Mouse (Mus musculus) liver, embryonic 14.5 days (tissue): ENCODE measurements around the gene Pla2g12b. TPM values are rescaled to one million over a fixed set of nuclear protein-coding genes. Genes with fewer than 3 reads are reported as not detected.

ENCODE experiments used
- ATAC-seq: fragments of 200-750 bp; cut with Nextera tagmentation; 2 replicates; pipeline ENCODE4 v1.8.0; 2017; ENCODE audit warnings: moderate number of reproducible peaks, mild to moderate bottlenecking, moderate library complexity; ENCODE audit not compliant: insufficient read depth
- DNase-seq, 3 experiments: peaks; one replicate each; pipeline ENCODE4 v3.0.0-alpha.2; 2012 to 2013; ENCODE audit warnings: low read depth in 3 of 3, low spot score in 3 of 3
- H3K27ac ChIP-seq: fragments of 300-500 bp; sonication (generic); 2 replicates; pipeline ENCODE4 v1.5.1; 2014; ENCODE audit warnings: moderate library complexity, mild to moderate bottlenecking, control low read depth, inconsistent platforms
- H3K27me3 ChIP-seq: fragments of 300-500 bp; sonication (generic); 2 replicates; pipeline ENCODE4 v1.6.1; 2014; ENCODE audit warnings: mild to moderate bottlenecking, low read length, moderate library complexity; ENCODE audit not compliant: control insufficient read depth, insufficient read depth
- H3K36me3 ChIP-seq: fragments of 300-500 bp; sonication (generic); replicated peaks from 2 replicates; pipeline ENCODE4 v1.6.1; 2014; ENCODE audit warnings: low read depth; ENCODE audit not compliant: control insufficient read depth, insufficient read depth
- H3K4me1 ChIP-seq, 2 experiments: fragments of 200-500 bp in 1 of 2; fragments of 300-500 bp in 1 of 2; sonication (generic) in 1 of 2; replicated peaks; 2 replicates each; pipeline ENCODE4 v1.6.1; 2012 to 2014; ENCODE audit warnings: antibody characterized with exemption in 1 of 2, inconsistent platforms in 1 of 2, low read length in 1 of 2; ENCODE audit not compliant: control insufficient read depth in 2 of 2, insufficient read depth in 2 of 2
- H3K4me2 ChIP-seq: fragments of 300-500 bp; sonication (generic); 2 replicates; pipeline ENCODE4 v1.6.1; 2014; ENCODE audit warnings: low read depth, mild to moderate bottlenecking, control low read depth, moderate library complexity
- H3K4me3 ChIP-seq, 2 experiments: fragments of 200-500 bp in 1 of 2; fragments of 300-500 bp in 1 of 2; sonication (generic) in 1 of 2; 2 replicates each; pipeline ENCODE4 v1.5.1; 2012 to 2014; ENCODE audit warnings: low read depth in 2 of 2, low read length in 2 of 2, mild to moderate bottlenecking in 2 of 2, control low read depth in 1 of 2, inconsistent platforms in 1 of 2, moderate library complexity in 1 of 2; ENCODE audit not compliant: insufficient read depth in 1 of 2
- H3K9ac ChIP-seq: fragments of 300-500 bp; sonication (generic); replicated peaks from 2 replicates; pipeline ENCODE4 v1.6.1; 2014; ENCODE audit warnings: mild to moderate bottlenecking, control low read depth, moderate library complexity
- H3K9me3 ChIP-seq: fragments of 300-500 bp; sonication (generic); 2 replicates; pipeline ENCODE4 v1.6.1; 2016; ENCODE audit warnings: low read length, mixed read lengths; ENCODE audit not compliant: control insufficient read depth
- CTCF ChIP-seq: IDR thresholded peaks from 2 replicates; pipeline ENCODE4 v1.5.1; 2016; ENCODE audit warnings: antibody characterized with exemption, low read depth, control low read depth
- EP300 ChIP-seq: IDR thresholded peaks from 2 replicates; pipeline ENCODE4 v1.6.1; 2016; ENCODE audit warnings: antibody characterized with exemption, low read depth
- WGBS: fragments of 180-500 bp; shearing (Covaris S2); extraction: QIAGEN DNeasy Blood & Tissue Kit; methylation state at CpG from one replicate; pipeline ENCODE4 v1.1.7; 2014; ENCODE audit not compliant: insufficient replicate concordance; 5-methylcytosine and 5-hydroxymethylcytosine counted together
- polyA plus RNA-seq, 2 experiments: library from polyadenylated mRNA; depleted of rRNA in 1 of 2; stranded (reverse) in 1 of 2; unstranded in 1 of 2; fragments of >200 nt; fragmentation: Nextera tagmentation in 1 of 2; extraction: Ambion mirVana in 1 of 2; gene quantifications; 2 replicates each; pipeline versions ENCODE4 v1.2.1 to v1.2.3; 2012 to 2014

Pla2g12b gene
- polyA plus RNA-seq, 2 experiments, result 21.6 to 43.9 TPM

- WGBS, result 58% methylated on average over 12 of the region's 12 CpGs
- H3K27ac ChIP-seq, result no peak overlapping the region
- no peak for ATAC-seq
- H3K27me3 ChIP-seq, result no peaks in the 10 kb centered on the region
- no peak overlapping the region for H3K9ac ChIP-seq
- DNase-seq, result no peak
- H3K4me2 ChIP-seq, result no peak overlapping the region
- TF ChIP-seq CTCF (no peak), EP300 (no peak)
- no peaks in the 10 kb centered on the region for H3K36me3 ChIP-seq
- H3K4me3 ChIP-seq, result no peak overlapping the region
- no peaks in the 10 kb centered on the region for H3K9me3 ChIP-seq
- H3K4me1 ChIP-seq, result no peaks in the 10 kb centered on the region
Measured at GRCm38 (mm10) chr10:59410264-59410663, 6.8 kb downstream of the Pla2g12b start.

GRCm38 (mm10) chr10:59413711-59414110, 10.3 kb downstream of the Pla2g12b start:
- Histone ChIP-seq H3K4me1 (no peaks in the 10 kb centered on the region), H3K36me3 (no peaks in the 10 kb centered on the region), H3K4me3 (no peak overlapping the region), H3K9ac (no peak overlapping the region), H3K9me3 (no peaks in the 10 kb centered on the region), H3K4me2 (no peak overlapping the region), H3K27ac (no peak overlapping the region), H3K27me3 (no peaks in the 10 kb centered on the region)
- ATAC-seq (no peak), DNase-seq (no peak)
- TF ChIP-seq EP300, result no peak
- peak; percentile 49 for TF ChIP-seq CTCF
- 74% methylated on average over 4 of the region's 4 CpGs for WGBS

- no peaks in the 10 kb centered on the region for H3K27me3 ChIP-seq
- DNase-seq (no peak), ATAC-seq (no peak)
- no peaks in the 10 kb centered on the region for H3K36me3 ChIP-seq
- H3K27ac ChIP-seq, result no peak overlapping the region
- no peaks in the 10 kb centered on the region for H3K9me3 ChIP-seq
- no peak for TF ChIP-seq CTCF
- TF ChIP-seq EP300, result no peak
- no peak overlapping the region for H3K9ac ChIP-seq
- no peaks in the 10 kb centered on the region for H3K4me1 ChIP-seq
- H3K4me3 ChIP-seq, result no peak overlapping the region
- H3K4me2 ChIP-seq, result no peak overlapping the region
- WGBS, result 56% methylated on average over 3 of the region's 3 CpGs
Measured at GRCm38 (mm10) chr10:59416623-59417022, 13.2 kb downstream of the Pla2g12b start.

GRCm38 (mm10) chr10:59419516-59419915, 16.1 kb downstream of the Pla2g12b start:
- no peaks in the 10 kb centered on the region for H3K36me3 ChIP-seq

GRCm38 (mm10) chr10:59424453-59424852, 21.0 kb downstream of the Pla2g12b start:
- Histone ChIP-seq H3K4me3 (no peak overlapping the region), H3K4me2 (no peak overlapping the region), H3K4me1 (0 out of 4 replicates have a peak, but pooled peaks cover 0 to 2% of the 10 kb centered on the region in 2 experiments), H3K36me3 (no peaks in the 10 kb centered on the region), H3K27me3 (no peaks in the 10 kb centered on the region), H3K9ac (no peak overlapping the region), H3K27ac (no peak overlapping the region), H3K9me3 (no peaks in the 10 kb centered on the region)
- DNase-seq, result no peak
- no peak for ATAC-seq
- no peak for TF ChIP-seq CTCF
- no peak for TF ChIP-seq EP300
- WGBS, result 54% methylated on average over 3 of the region's 3 CpGs

More at GRCm38 (mm10) chr10:59419516-59419915, 16.1 kb downstream of the Pla2g12b start:
- Histone ChIP-seq H3K4me3 (no peak overlapping the region), H3K9ac (no peak overlapping the region), H3K4me2 (no peak overlapping the region), H3K9me3 (no peaks in the 10 kb centered on the region), H3K27ac (no peak overlapping the region), H3K27me3 (no peaks in the 10 kb centered on the region), H3K4me1 (no peaks in the 10 kb centered on the region)
- DNase-seq (no peak), ATAC-seq (no peak)
- TF ChIP-seq EP300 (no peak), CTCF (no peak)
- 44% methylated on average over 4 of the region's 4 CpGs for WGBS

GRCm38 (mm10) chr10:59425369-59425768, 21.9 kb downstream of the Pla2g12b start:
- Histone ChIP-seq H3K9me3 (no peaks in the 10 kb centered on the region), H3K4me1 (0 out of 4 replicates have a peak, but pooled peaks cover 0 to 6% of the 10 kb centered on the region in 2 experiments), H3K9ac (no peak overlapping the region), H3K4me3 (no peak overlapping the region), H3K27ac (no peak overlapping the region), H3K27me3 (no peaks in the 10 kb centered on the region), H3K4me2 (no peak overlapping the region), H3K36me3 (no peaks in the 10 kb centered on the region)
- TF ChIP-seq EP300 (no peak), CTCF (no peak)
- ATAC-seq (no peak), DNase-seq (no peak)
- WGBS, result 57% methylated on average over 7 of the region's 7 CpGs
